Mouse (Mus musculus) liver, postnatal 0 days (tissue): ENCODE results near the gene Ccdc88c.

ENCODE experiments used
- CTCF ChIP-seq: sonication (generic); IDR thresholded peaks from 2 replicates; pipeline ENCODE4 v1.5.1; 2016; ENCODE audit warnings: antibody characterized with exemption, low read depth
- EP300 ChIP-seq: IDR thresholded peaks from 2 replicates; pipeline ENCODE4 v1.6.1; 2016; ENCODE audit warnings: antibody characterized with exemption, low read depth, mild to moderate bottlenecking

GRCm38 (mm10) chr12:101028247-101028953 is 456 bp downstream of the Ccdc88c start:
- TF ChIP-seq CTCF (no peak), EP300 (no peak)
